Mouse (Mus musculus) gastrocnemius, postnatal 10 days (tissue): ENCODE data around the gene Ccdc93. TPM values are rescaled to one million over a fixed set of nuclear protein-coding genes. Genes with fewer than 3 reads are reported as not detected.
A peak's percentile ranks its signal among the peaks of the same experiment; 100 is the strongest.

ENCODE experiments used
- DNase-seq: peaks from one replicate; pipeline ENCODE4 v3.0.0; 2021; ENCODE audit warnings: mixed read lengths
- total RNA-seq, 2 experiments: library from RNA; stranded (reverse); gene quantifications; 2 replicates each; pipeline ENCODE4 v1.2.3; 2021

Ccdc93 gene
- total RNA-seq, 2 experiments from 2014 or later, result 11.9 to 15.4 TPM

DNA sequence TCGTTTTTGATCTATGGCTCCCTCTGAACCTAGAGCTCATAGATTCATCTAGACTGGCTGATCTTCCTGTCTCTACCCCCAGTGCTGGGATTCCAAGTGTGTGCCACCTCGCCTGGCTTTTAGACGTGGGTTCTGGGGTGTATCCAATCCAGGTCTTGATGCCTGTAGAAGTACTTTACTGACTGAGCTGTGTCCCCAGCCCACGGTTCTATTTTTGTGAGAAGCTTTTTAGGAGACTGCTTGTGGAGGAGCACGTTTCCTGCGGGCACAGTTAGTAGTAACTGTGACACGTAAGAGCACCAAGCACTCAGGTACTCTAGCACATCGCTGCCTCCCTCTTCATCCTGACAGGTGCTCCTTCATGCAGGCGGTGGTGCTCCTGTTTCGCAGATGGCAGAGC, 16.4 kb downstream of the Ccdc93 start:
- DNase-seq, result no peak

DNA sequence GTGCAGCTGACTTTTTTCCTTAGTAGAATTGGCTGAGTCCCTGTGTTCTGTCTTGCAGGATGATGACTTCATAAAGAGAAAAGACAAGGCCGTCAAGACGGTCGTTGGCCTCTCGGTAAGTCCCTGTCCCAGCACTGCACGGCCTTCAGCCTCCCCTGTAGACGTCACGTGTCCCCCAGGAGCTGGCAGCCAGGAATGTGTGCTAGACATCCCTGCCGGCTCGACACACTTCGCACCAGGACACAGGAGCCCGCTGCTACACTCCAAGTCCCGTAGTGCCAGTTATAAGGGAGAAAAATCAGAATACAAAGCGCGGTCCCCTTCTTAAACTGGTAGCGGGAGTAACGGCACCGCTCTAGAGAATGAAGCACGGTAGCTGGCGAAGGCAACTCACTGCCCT, 17.3 kb downstream of the Ccdc93 start:
- no peak for DNase-seq

DNA sequence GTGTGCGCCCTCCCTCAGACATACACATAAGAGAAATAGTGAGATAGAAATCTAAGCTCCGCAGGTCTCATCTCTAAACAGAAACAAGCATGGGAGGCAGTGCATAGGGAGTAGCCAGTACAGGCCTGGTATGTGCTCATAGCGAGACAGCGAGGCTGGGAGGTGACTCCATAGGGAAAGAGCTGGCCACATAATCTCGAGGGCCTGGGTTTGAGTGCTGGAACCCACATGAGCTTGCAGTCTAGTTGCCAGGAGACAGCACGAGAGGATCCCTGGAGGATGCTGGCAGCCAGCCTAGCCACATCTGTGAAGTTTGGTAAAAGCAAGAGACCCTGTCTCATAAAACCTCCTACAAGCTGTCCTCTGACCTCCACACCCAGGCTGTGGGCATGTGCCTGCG, 20.2 kb downstream of the Ccdc93 start:
- DNase-seq, result no peak

DNA sequence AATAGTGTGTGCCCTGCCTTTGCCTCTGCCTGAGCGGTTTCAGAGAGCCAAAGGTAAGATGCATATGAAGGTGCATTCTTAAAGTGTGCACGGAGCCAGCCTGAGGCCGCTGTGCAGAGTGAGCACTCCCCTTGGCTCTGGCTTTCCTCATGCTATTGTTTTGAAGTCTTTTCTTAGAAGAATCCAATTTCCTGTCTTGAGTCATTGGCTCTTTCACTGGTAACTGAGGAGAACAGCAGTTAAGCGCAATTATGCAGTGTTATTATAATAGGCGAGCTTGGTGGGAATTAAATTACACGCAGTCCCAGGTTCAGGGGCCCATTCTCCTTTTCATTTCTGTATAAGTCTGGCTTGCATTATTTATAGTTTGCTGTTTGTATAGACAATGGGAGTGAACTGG, 21.6 kb downstream of the Ccdc93 start:
- DNase-seq, result no peak

DNA sequence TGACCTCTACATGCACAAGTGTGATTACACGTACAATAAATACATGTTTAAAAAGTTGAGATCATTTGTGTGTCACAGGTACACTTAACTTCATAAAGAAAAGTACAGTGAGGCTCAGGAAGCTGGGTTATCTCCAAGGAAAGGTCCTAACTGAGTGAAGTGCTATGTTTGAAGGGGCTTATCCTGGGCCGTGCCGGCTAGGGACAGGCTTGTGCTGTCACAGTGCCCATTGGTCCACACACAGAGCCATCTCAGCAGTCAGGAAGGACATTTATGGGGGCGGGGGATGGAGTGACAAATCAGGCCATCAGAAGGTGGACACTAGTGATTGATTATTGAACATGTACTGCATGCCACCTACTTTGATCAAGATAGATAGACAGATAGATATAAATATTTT, 22.2 kb downstream of the Ccdc93 start:
- DNase-seq, result no peak

DNA sequence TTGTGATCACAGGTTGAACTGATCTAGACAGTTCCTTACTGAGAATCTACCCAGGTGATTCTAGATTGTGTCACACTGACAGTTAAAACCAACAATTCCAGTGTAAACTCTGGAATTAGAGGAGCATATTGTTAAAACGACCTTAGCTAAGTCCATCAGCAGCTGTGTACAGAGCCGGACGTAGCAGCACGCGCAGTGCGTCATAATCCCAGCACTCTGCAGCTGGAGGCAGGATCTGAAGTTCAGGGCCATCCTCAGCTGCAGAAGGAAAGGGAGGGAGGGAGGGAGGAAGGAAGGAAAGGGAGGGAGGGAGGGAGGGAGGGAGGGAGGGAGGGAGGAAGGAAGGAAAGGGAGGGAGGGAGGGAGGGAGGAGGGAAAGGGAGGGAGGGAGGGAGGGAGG, 24.1 kb downstream of the Ccdc93 start:
- DNase-seq, result no peak

DNA sequence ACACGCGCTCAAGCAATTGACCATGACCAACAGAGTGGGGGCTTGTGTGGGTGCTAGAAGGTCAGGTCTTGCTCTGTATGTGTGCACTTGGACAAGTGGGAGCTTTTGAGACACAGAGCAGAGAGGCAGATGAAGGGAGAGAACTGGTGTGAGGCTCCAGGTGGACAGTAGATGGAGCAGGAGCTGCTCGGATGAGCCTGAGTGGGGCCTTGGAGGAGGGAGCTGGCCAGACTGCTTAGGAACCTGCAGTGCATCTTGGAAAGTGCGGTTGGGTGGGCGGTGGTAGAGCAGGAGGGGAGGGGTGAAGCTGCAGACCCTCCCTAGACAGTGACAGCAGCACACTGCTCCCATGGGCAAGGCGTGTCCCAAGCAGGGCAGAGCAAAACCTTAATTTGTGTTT, 29.2 kb downstream of the Ccdc93 start:
- no peak for DNase-seq

DNA sequence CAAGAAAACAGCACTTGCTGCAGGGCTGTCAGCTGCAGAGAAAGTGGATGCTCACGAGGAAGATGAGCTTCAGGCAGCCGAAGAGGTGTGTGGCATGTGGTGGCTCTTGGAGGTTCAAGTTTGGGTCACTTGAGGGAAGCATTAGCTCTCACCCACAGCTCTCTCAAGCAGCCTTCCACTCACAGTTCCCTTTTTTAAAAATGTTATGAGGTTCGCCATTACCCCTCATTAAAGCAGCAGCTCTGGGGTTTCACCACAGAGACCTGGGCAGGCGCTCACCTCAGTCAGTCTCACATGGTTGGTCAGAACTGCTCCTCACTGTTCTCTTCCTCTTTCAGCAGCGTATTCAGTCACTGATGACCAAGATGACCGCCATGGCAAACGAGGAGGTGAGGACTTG, 31.0 kb downstream of the Ccdc93 start:
- no peak for DNase-seq

DNA sequence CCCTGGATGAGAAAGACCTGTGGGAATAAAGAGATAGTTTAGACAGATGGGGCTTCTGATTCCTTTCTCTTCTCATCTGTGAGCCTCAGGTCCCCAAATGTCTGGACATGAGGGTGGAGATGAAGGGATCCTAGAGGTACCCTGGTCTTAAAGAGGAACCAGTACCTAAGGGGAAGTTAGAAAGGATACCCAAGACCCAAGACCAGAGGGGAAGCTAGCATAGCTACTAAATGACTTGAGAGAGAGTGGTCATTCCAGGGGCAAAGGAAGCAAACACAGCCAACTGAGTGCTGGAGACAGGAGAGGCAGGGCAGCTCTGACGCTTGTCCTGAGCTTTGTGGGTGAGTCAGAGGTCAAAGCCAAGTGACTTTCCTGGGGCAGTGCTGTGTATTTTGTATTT, 31.8 kb downstream of the Ccdc93 start:
- no peak for DNase-seq

DNA sequence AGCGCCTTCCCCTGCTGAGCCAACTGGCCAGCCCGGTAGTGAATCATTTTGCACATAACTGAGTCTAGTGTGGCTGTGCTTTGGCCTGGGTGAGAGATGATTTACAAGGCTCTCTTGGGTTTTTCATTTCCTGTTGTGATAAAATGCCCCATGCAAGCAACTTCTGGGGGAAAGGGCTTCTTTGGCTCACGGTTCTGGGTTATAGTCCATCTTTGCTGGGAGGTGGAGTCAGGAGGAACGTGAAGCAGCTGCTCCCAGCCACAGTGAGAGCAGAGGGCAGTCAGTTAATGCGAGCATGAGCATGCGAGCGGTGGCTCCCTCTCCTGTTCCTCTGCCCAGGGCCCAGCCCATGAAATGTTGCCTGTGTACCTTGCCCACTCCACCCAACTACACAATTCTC, 33.0 kb downstream of the Ccdc93 start:
- no peak for DNase-seq

DNA sequence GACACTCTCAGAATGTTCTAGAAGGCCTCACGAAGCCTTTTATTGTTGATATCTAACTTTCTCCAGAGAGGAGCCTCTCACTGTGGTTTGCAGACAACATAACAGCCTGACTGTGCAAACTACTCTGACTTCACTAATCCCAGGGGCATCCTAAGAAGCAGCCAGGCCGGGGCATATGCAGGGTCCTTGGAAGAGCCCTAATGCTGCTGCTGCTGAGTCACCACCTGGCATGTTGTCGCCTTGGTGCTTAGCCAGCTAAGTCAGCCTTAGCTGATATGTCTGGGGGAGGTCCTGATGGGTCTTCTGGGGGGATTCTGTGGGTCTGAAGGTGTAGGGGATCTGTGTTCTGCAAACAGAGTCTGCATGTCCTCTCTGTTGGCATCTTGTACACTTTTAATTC, 35.4 kb downstream of the Ccdc93 start:
- no peak for DNase-seq

DNA sequence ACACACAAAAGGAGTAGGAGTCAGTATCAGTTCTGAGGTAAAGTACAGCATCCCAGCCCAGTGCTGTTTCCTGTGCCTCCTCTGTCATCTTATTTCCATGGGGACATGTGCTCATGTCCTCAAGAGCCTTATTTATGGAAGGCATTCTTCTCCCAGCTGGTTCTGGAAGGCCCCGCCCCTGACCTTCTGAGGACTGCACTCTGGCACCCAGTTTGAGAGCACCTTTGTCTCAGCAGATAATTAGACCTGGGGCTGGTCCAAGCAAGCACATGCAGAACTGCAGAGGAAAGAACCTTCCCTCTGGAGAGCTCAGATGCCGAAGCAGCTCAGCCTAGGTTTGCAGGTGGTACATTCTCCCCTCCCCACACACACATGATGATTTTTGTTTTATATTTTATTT, 37.4 kb downstream of the Ccdc93 start:
- DNase-seq, result no peak

DNA sequence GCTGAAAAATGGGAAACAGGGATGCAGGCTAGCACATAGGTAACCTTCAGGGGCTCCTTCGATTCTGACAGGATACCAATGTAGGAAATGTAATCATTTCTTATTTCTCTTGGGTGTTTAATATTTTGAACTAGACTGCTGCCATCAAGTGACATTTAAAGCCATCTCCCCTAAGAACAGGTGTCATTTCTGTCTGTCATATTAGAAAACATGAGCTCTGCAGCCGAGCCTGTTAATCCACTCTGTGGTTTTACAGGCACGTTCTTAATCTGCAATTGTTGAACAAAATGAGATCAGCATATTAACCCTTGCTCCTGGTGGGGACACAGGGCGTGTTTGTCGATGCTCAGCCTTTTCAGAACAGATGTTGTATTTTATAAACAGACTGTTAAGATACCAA, 40.7 kb downstream of the Ccdc93 start:
- DNase-seq, result no peak

DNA sequence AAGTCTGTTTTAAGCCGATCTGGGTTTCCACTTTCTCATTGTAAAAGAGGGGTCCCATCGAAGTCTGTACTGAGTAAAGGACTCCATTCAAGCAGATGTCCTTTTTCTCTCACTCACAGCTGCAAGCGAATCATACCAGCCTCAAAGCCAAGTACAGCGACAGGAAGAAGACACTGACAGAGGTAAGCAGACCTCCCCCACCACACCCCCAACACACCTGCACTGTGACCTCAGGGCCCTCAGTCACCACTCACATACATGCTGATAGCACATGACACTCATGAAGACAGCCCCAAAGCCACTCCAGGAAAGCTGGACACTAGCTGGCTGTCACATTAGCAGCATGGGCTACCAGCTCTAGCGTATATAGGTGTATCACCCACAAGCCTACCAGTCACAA, 46.9 kb downstream of the Ccdc93 start:
- DNase-seq, result no peak

DNA sequence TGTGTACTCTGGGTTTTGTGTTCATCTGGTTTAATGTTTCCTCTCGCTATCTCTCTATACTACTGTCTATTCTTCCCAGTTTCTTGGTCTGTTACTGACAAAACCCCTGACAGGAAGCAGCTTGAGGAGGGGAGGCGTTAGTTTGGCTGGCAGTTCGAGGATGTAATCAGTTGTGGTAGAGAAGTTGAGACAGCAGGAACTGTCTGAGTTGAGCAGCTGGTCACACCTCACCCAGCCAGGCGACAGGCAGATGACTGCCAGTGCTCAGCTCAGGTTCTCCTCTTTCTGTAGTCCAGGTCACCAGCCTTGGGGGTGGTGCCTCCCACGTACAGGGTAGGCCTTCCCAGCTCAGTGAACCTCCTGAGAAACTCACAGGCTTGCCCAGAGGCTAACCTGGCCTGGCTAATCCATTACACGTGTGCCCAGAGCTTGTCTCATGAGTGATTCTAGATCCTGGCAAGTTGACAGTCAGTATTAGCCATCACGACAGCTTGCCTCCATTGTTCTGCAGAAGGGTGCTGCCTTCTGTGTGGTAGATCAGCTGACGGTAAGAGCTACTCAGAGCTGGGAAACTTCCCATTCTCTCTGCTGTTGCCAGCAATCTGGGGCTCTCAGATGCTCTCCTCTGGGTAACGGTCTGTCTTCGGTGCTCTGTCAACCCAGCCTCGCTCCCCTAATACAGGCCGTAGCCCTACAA, 47.6 kb downstream of the Ccdc93 start:
- no peak for DNase-seq

DNA sequence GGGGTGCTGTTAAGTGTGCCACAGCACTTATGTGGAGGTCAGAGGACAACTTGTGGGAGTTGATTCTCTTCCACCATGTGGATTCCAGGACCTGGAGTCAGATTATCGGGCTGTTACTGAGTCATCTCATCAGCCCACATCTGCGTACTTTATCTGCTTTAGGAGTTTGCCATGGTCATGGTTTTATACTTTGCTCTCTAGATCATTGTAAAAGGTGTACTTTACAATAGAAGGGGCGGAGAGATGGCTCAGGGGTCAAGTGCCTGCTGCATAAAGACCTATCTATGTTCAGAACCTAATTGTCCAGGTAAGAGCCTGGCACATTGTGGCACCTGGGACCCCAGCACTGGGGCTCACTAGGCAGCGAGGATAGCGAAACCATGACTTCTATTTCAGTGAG, 48.6 kb downstream of the Ccdc93 start:
- no peak for DNase-seq

DNA sequence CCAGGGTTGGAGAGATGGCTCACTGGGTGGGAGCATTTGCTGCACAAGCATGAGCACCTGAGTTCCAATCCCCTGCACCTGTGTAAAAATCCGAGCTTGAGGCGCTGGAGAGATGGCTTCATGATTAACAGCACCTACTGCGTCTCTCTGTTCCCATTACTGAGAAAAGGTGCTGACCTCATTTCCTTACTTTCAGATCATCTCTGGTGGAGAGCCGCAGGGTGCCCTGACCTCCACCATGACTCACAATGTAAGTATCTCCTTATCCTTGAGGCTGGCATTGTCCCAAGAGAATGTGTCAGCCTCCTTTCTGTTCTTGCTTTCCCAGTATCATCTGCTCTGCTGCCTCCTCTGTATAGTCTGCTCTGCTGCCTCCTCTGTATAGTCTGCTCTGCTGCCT, 52.2 kb downstream of the Ccdc93 start:
- DNase-seq, result no peak

DNA sequence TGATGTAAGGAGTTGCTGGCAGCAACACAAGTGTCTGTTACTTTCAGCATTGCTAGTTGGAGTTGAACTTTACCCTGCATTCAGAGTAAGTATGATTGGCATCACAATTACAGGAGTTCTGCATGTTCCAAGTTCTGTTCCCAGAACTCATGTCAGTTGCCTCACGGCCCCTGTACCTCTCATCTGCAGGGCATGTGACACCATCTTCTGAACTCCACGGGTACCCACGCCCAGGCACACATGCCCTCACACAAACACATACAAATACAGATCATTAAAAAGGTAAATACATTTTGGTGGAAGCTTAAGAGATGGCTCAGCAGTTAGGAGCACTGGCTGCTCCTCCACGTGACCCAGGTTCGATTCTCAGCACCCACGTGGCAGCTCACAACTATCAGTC, 56.0 kb downstream of the Ccdc93 start:
- DNase-seq, result no peak

DNA sequence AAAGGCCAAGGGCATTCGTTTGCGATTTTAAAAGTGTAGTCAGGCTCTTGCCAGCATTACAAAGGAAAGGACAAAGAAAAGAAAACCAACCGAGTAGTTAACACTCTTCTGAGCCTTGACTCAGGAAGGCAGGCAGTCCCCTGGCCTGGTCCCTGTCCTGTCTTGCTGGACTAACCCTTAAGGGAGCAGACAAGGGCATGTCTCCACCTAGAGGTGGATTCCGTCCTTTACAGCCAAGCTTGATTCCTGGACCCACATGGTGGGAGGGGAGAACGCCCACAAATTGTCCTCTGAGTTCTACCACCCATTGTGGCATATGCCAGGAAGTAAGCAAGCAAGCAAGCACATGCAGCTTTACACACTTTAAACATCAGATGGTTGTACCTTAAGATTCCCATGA, 59.4 kb downstream of the Ccdc93 start:
- peak; percentile 28 for DNase-seq

DNA sequence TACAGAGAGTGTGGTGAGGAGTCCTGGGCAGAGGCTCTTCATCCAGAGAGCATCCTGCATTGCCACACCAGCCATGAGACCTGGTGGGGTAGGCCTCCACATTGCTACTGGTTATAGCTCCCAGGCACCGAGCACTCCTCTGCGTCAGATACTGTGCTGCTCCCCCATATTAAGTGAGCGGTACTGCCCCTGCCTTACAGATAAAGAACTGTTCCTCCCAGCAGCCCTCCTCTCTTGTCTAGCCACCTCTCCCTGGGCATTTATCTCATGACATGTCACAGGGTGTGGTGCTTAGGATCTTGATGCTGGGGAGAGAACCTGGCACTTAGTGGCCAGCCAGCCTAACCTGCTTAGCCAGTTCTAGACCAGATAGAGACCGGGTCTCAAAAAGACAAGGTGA, 66.2 kb downstream of the Ccdc93 start:
- DNase-seq, result no peak

DNA sequence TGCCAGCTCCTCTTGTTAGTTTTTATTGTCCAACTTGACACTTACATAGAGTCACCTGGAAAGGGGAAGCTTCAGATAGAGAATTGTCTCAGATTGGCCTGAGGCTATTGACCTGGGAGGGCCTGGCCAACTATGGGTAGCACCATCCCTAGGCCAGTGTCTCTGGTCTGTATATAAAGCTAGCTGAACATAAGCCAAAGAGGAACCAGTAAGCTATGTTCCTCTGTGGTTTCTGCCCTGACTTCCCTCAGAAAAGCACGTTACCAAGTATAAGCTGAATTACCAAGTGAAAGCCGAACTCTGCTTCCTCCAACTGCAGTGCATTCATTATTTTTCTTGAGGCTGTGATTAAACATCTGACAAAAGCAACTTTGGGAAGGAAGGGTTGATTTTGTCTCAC, 77.9 kb downstream of the Ccdc93 start:
- no peak for DNase-seq

DNA sequence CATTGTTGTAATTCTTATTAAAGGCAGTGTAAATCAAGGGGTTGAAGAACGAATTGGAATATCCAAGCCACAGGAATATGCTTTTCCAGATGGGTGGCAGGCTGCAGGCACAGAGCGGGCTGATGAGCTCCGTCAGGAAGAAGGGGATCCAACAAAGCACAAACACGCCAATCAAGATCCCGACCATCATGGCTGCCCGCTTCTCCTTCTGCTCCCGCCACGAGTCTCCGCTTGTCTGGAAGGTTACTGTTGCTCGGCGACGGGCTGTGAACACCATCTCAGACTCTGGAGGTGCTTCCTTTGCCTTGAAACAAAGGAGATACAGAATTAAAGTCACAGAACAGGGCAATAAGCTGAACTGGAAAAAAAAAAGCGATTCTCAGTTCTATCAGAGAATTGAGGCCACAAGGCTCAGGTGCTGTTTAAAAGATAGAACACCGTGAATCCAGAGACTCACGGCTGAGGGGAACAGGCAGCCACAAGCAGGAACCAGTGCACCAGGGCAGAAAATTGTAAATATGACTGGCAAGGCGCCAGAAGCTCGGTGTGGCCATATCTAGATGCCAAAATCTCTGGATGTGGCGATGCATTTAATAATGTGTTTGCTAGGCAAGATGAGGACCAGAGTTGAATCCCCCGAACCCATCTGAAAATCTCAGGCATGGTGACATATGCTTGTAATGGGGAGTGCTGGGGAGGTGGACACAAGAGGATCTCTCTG, 79.7 kb downstream of the Ccdc93 start:
- no peak for DNase-seq

DNA sequence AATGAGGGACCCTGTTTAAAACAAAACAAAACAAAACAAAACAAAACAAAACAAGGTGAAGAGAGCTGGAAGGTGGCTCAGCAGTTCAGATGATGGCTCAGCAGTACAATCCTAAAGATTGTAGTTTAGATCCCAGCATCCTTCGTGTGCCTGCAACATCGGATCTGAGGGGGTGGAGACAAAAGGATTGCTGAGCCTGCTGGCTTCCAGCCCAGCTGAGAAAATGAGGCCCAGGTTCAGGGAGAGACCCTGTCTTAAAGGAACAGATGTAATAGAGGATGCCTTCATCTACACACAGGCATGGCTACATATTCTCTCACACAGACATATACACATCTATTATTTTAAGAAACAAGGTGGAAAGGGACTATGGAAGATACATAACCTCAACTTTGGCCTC, 80.3 kb downstream of the Ccdc93 start:
- no peak for DNase-seq

DNA sequence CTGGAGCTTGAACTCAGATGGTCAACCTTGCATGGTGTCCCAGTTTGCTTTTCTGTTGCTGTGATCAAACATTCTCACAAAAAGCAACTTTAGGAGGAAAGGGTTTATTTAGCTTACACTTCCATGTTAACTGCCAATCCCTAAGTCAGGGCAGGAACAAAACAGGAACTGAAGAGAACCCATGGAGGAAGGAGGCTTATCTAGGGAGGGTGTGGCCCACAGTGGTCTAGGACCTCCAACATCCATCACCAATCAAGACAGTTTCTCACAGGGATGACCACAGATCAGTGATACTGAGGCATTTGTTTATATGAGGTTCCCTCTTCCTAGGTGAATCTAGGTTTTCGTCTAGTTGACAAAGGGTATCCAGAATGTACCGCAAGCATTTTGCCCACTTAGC, 81.1 kb downstream of the Ccdc93 start:
- DNase-seq, result no peak
